Mouse (Mus musculus): Measurements from ENCODE around the gene Shisa7. TPM values are rescaled to one million over a fixed set of nuclear protein-coding genes. Genes with fewer than 3 reads are reported as not detected.

Gene Shisa7
- total RNA-seq, 2 experiments from 2014 or later: not detected

Other genes with a start within 250 kb of the Shisa7 start
Only the 30 nearest of the 33 such genes appear.
- 8.9 and 10.7 TPM in 2 replicates for gene Tmem86b, start 213.3 kb downstream of the Shisa7 start, total RNA-seq (2015)
- gene Tmem86b, start 213.3 kb downstream of the Shisa7 start, total RNA-seq (2017): 13.6 and 22.1 TPM in 2 replicates
- 71.1 and 72.6 TPM in 2 replicates for gene Ppp6r1, start 185.7 kb downstream of the Shisa7 start, total RNA-seq (2015)
- 85.6 and 101 TPM in 2 replicates for gene Ppp6r1, start 185.7 kb downstream of the Shisa7 start, total RNA-seq (2017)
- gene Hspbp1, start 159.6 kb downstream of the Shisa7 start, total RNA-seq (2015): 12.7 and 16.9 TPM in 2 replicates
- 9.8 and 15.3 TPM in 2 replicates for gene Hspbp1, start 159.6 kb downstream of the Shisa7 start, total RNA-seq (2017)
- not detected in 2 replicates for gene Brsk1, start 154.1 kb downstream of the Shisa7 start, total RNA-seq (2015)
- not detected in 2 replicates for gene Brsk1, start 154.1 kb downstream of the Shisa7 start, total RNA-seq (2017)
- 11.4 and 13.3 TPM in 2 replicates for gene Tmem150b, start 119.4 kb downstream of the Shisa7 start, total RNA-seq (2015)
- gene Tmem150b, start 119.4 kb downstream of the Shisa7 start, total RNA-seq (2017): 15.5 and 18.0 TPM in 2 replicates
- gene Kmt5c, start 104.6 kb downstream of the Shisa7 start, total RNA-seq (2015): 32.4 and 38.4 TPM in 2 replicates
- gene Kmt5c, start 104.6 kb downstream of the Shisa7 start, total RNA-seq (2017): 44.2 and 58.2 TPM in 2 replicates
- 29.5 and 32.4 TPM in 2 replicates for gene Cox6b2, start 91.6 kb downstream of the Shisa7 start, total RNA-seq (2015)
- gene Cox6b2, start 91.6 kb downstream of the Shisa7 start, total RNA-seq (2017): 20.5 and 24.8 TPM in 2 replicates
- gene Fam71e2, start 73.4 kb downstream of the Shisa7 start, total RNA-seq (2015): not detected in 2 replicates
- not detected in 2 replicates for gene Fam71e2, start 73.4 kb downstream of the Shisa7 start, total RNA-seq (2017)
- not detected in 2 replicates for gene Il11, start 61.8 kb downstream of the Shisa7 start, total RNA-seq (2015)
- gene Il11, start 61.8 kb downstream of the Shisa7 start, total RNA-seq (2017): not detected in 2 replicates
- not detected in 2 replicates for gene Tmem190, start 61.8 kb downstream of the Shisa7 start, total RNA-seq (2015)
- gene Tmem190, start 61.8 kb downstream of the Shisa7 start, total RNA-seq (2017): not detected in 2 replicates
- 1.3 and 3.0 TPM in 2 replicates for gene Tmem238, start 55.0 kb downstream of the Shisa7 start, total RNA-seq (2015)
- gene Tmem238, start 55.0 kb downstream of the Shisa7 start, total RNA-seq (2017): 0.61 and 2.5 TPM in 2 replicates
- 1,340 and 1,433 TPM in 2 replicates for gene Rpl28, start 51.8 kb downstream of the Shisa7 start, total RNA-seq (2015)
- gene Rpl28, start 51.8 kb downstream of the Shisa7 start, total RNA-seq (2017): 535 and 673 TPM in 2 replicates
- gene Ube2s, start 32.1 kb downstream of the Shisa7 start, total RNA-seq (2015): 313 and 324 TPM in 2 replicates
- gene Ube2s, start 32.1 kb downstream of the Shisa7 start, total RNA-seq (2017): 178 and 185 TPM in 2 replicates
- 6.5 and 9.2 TPM in 2 replicates for gene Isoc2b, start 25.6 kb upstream of the Shisa7 start, total RNA-seq (2015)
- 70.2 and 91.2 TPM in 2 replicates for gene Isoc2b, start 25.6 kb upstream of the Shisa7 start, total RNA-seq (2017)
- gene Isoc2a, start 32.5 kb upstream of the Shisa7 start, total RNA-seq (2015): 2.3 and 3.0 TPM in 2 replicates
- gene Isoc2a, start 32.5 kb upstream of the Shisa7 start, total RNA-seq (2017): 5.0 TPM in 2 replicates
- gene Gm36210, start 61.8 kb upstream of the Shisa7 start, total RNA-seq (2015): not detected in 2 replicates
- not detected in 2 replicates for gene Gm36210, start 61.8 kb upstream of the Shisa7 start, total RNA-seq (2017)
- 6.7 and 7.3 TPM in 2 replicates for gene Zfp628, start 70.5 kb upstream of the Shisa7 start, total RNA-seq (2015)
- 1.9 and 3.0 TPM in 2 replicates for gene Zfp628, start 70.5 kb upstream of the Shisa7 start, total RNA-seq (2017)
- gene Nat14, start 77.3 kb upstream of the Shisa7 start, total RNA-seq (2015): 0.13 and 0.82 TPM in 2 replicates
- 0.11 and 1.1 TPM in 2 replicates for gene Nat14, start 77.3 kb upstream of the Shisa7 start, total RNA-seq (2017)
- gene Ssc5d, start 81.1 kb upstream of the Shisa7 start, total RNA-seq (2015): not detected in 2 replicates
- 0.04 TPM in 1 of 2 replicates, not detected in the other for gene Ssc5d, start 81.1 kb upstream of the Shisa7 start, total RNA-seq (2017)
- gene Sbk2, start 119.7 kb upstream of the Shisa7 start, total RNA-seq (2015): not detected in 2 replicates
- gene Sbk2, start 119.7 kb upstream of the Shisa7 start, total RNA-seq (2017): not detected in 2 replicates
- 0.09 TPM in 1 of 2 replicates, not detected in the other for gene Sbk3, start 126.5 kb upstream of the Shisa7 start, total RNA-seq (2015)
- gene Sbk3, start 126.5 kb upstream of the Shisa7 start, total RNA-seq (2017): not detected in 2 replicates
- 5.7 and 14.9 TPM in 2 replicates for gene Zfp579, start 151.5 kb upstream of the Shisa7 start, total RNA-seq (2015)
- 0.81 and 0.89 TPM in 2 replicates for gene Zfp579, start 151.5 kb upstream of the Shisa7 start, total RNA-seq (2017)
- gene Zfp524, start 169.7 kb upstream of the Shisa7 start, total RNA-seq (2015): 24.8 and 26.2 TPM in 2 replicates
- 13.5 and 13.9 TPM in 2 replicates for gene Zfp524, start 169.7 kb upstream of the Shisa7 start, total RNA-seq (2017)
- gene Fiz1, start 170.0 kb upstream of the Shisa7 start, total RNA-seq (2015): 19.2 and 20.6 TPM in 2 replicates
- 9.3 and 12.1 TPM in 2 replicates for gene Fiz1, start 170.0 kb upstream of the Shisa7 start, total RNA-seq (2017)
- 0.30 TPM in 1 of 2 replicates, not detected in the other for gene Gm44973, start 170.8 kb upstream of the Shisa7 start, total RNA-seq (2015)
- not detected in 2 replicates for gene Gm44973, start 170.8 kb upstream of the Shisa7 start, total RNA-seq (2017)
- 11.9 and 12.0 TPM in 2 replicates for gene Zfp865, start 175.7 kb upstream of the Shisa7 start, total RNA-seq (2015)
- gene Zfp865, start 175.7 kb upstream of the Shisa7 start, total RNA-seq (2017): 13.6 and 14.4 TPM in 2 replicates
- gene Ccdc106, start 175.9 kb upstream of the Shisa7 start, total RNA-seq (2015): 0.13 and 0.48 TPM in 2 replicates
- gene Ccdc106, start 175.9 kb upstream of the Shisa7 start, total RNA-seq (2017): 2.1 TPM in 1 of 2 replicates, not detected in the other
- 0.62 TPM in 1 of 2 replicates, not detected in the other for gene 4632433K11Rik, start 189.4 kb upstream of the Shisa7 start, total RNA-seq (2015)
- gene 4632433K11Rik, start 189.4 kb upstream of the Shisa7 start, total RNA-seq (2017): 0.81 TPM in 1 of 2 replicates, not detected in the other
- 2.5 and 3.2 TPM in 2 replicates for gene Zfp784, start 193.8 kb upstream of the Shisa7 start, total RNA-seq (2015)
- 1.7 TPM in 2 replicates for gene Zfp784, start 193.8 kb upstream of the Shisa7 start, total RNA-seq (2017)
- 0.25 and 1.6 TPM in 2 replicates for gene Zfp580, start 206.8 kb upstream of the Shisa7 start, total RNA-seq (2015)
- not detected in 2 replicates for gene Zfp580, start 206.8 kb upstream of the Shisa7 start, total RNA-seq (2017)